Mouse (Mus musculus): ENCODE results near the gene Fxn. TPM values are rescaled to one million over a fixed set of nuclear protein-coding genes. Genes with fewer than 3 reads are reported as not detected.
A peak's percentile ranks its signal among the peaks of the same experiment; 100 is the strongest.

Gene Fxn
- polyA plus RNA-seq, 1 experiment from 2014 or later = 36.5 TPM

- peak overlapping the region; percentile 91 for H3K27ac ChIP-seq (ENCODE audit: low read length)
- H3K4me2 ChIP-seq (ENCODE audit: low read depth, low read length) = peak overlapping the region; percentile 85
- H3K4me3 ChIP-seq (ENCODE audit: low read depth, low read length) = peak overlapping the region; percentile 76
- H3K4me1 ChIP-seq (ENCODE audit: control insufficient read depth, low read depth, low read length) = peaks cover 39% of the 10 kb centered on the region
- no peaks in the 10 kb centered on the region for H3K36me3 ChIP-seq (ENCODE audit: control insufficient read depth, insufficient read depth)
- WGBS (ENCODE audit: insufficient replicate concordance) = 78% methylated on average over 15 of the region's 15 CpGs
- peak overlapping the region; percentile 74 for H3K9ac ChIP-seq (ENCODE audit: low read depth, low read length)
- H3K9me3 ChIP-seq (replicated peaks; ENCODE audit: control insufficient read depth, low read length) = no peaks in the 10 kb centered on the region
- ATAC-seq (ENCODE audit: low read depth) = no peak
- no peaks in the 10 kb centered on the region for H3K27me3 ChIP-seq (ENCODE audit: control insufficient read depth, insufficient read depth, low read depth, low read length)
These were observed 1.5 kb downstream of the Fxn start for GRCm38 (mm10) chr19:24278859-24279258.

- peak; percentile 37 for ATAC-seq (ENCODE audit: low read depth)
- H3K4me1 ChIP-seq (ENCODE audit: control insufficient read depth, low read depth, low read length) = peaks cover 34% of the 10 kb centered on the region
- no peaks in the 10 kb centered on the region for H3K9me3 ChIP-seq (replicated peaks; ENCODE audit: control insufficient read depth, low read length)
- H3K27ac ChIP-seq (ENCODE audit: low read length) = peak overlapping the region; percentile 70; the same call in 1 of the 2 replicates
- H3K36me3 ChIP-seq (ENCODE audit: control insufficient read depth, insufficient read depth) = no peaks in the 10 kb centered on the region; the same call in 1 of the 2 replicates
- H3K4me3 ChIP-seq (ENCODE audit: low read depth, low read length) = no peak overlapping the region
- WGBS (ENCODE audit: insufficient replicate concordance) = 19% methylated on average over 3 of the region's 3 CpGs
- H3K27me3 ChIP-seq (ENCODE audit: control insufficient read depth, insufficient read depth, low read depth, low read length) = no peaks in the 10 kb centered on the region
- peak overlapping the region; percentile 38 for H3K4me2 ChIP-seq (ENCODE audit: low read depth, low read length)
- H3K9ac ChIP-seq (ENCODE audit: low read depth, low read length) = peak overlapping the region; percentile 0; the same call in 1 of the 2 replicates
These were observed 6.1 kb downstream of the Fxn start for GRCm38 (mm10) chr19:24274281-24274680.

GRCm38 (mm10) chr19:24271746-24272426, 8.5 kb downstream of the Fxn start:
- Histone ChIP-seq H3K4me2 (ENCODE audit: low read depth, low read length) (peak overlapping the region; percentile 40), H3K36me3 (ENCODE audit: control insufficient read depth, insufficient read depth) (no peaks in the 10 kb centered on the region; the same call in 1 of the 2 replicates), H3K9me3 (replicated peaks; ENCODE audit: control insufficient read depth, low read length) (no peaks in the 10 kb centered on the region), H3K4me1 (ENCODE audit: control insufficient read depth, low read depth, low read length) (peaks cover 17% of the 10 kb centered on the region), H3K9ac (ENCODE audit: low read depth, low read length) (no peak overlapping the region), H3K27me3 (ENCODE audit: control insufficient read depth, insufficient read depth, low read depth, low read length) (no peaks in the 10 kb centered on the region), H3K4me3 (ENCODE audit: low read depth, low read length) (no peak overlapping the region), H3K27ac (ENCODE audit: low read length) (0 out of 2 replicates have a peak overlapping the region, but pooled peaks have one; percentile 48)
- 46% methylated on average over 16 of the region's 16 CpGs for WGBS (ENCODE audit: insufficient replicate concordance)
- peak; percentile 74 for ATAC-seq (ENCODE audit: low read depth)

GRCm38 (mm10) chr19:24271326-24271725, 9.1 kb downstream of the Fxn start:
- Histone ChIP-seq H3K4me3 (ENCODE audit: low read depth, low read length) (no peak overlapping the region), H3K4me2 (ENCODE audit: low read depth, low read length) (peak overlapping the region; percentile 40), H3K36me3 (ENCODE audit: control insufficient read depth, insufficient read depth) (no peaks in the 10 kb centered on the region; the same call in 1 of the 2 replicates), H3K9ac (ENCODE audit: low read depth, low read length) (no peak overlapping the region), H3K4me1 (ENCODE audit: control insufficient read depth, low read depth, low read length) (peaks cover 20% of the 10 kb centered on the region), H3K27me3 (ENCODE audit: control insufficient read depth, insufficient read depth, low read depth, low read length) (no peaks in the 10 kb centered on the region), H3K9me3 (replicated peaks; ENCODE audit: control insufficient read depth, low read length) (no peaks in the 10 kb centered on the region), H3K27ac (ENCODE audit: low read length) (no peak overlapping the region)
- peak; percentile 84 for ATAC-seq (ENCODE audit: low read depth)
- WGBS (ENCODE audit: insufficient replicate concordance) = 55% methylated on average over 7 of the region's 7 CpGs

GRCm38 (mm10) chr19:24268531-24268930, 11.9 kb downstream of the Fxn start:
- Histone ChIP-seq H3K4me2 (ENCODE audit: low read depth, low read length) (no peak overlapping the region), H3K9ac (ENCODE audit: low read depth, low read length) (no peak overlapping the region), H3K4me1 (ENCODE audit: control insufficient read depth, low read depth, low read length) (peaks cover 3% of the 10 kb centered on the region), H3K9me3 (replicated peaks; ENCODE audit: control insufficient read depth, low read length) (no peaks in the 10 kb centered on the region), H3K36me3 (ENCODE audit: control insufficient read depth, insufficient read depth) (peaks cover 7% of the 10 kb centered on the region; the same call in 1 of the 2 replicates), H3K27ac (ENCODE audit: low read length) (no peak overlapping the region), H3K27me3 (ENCODE audit: control insufficient read depth, insufficient read depth, low read depth, low read length) (no peaks in the 10 kb centered on the region), H3K4me3 (ENCODE audit: low read depth, low read length) (no peak overlapping the region)
- WGBS (ENCODE audit: insufficient replicate concordance) = 77% methylated on average over 4 of the region's 4 CpGs
- ATAC-seq (ENCODE audit: low read depth) = no peak

- Histone ChIP-seq H3K27me3 (ENCODE audit: control insufficient read depth, insufficient read depth, low read depth, low read length) (no peaks in the 10 kb centered on the region), H3K27ac (ENCODE audit: low read length) (peak overlapping the region; percentile 81), H3K9me3 (replicated peaks; ENCODE audit: control insufficient read depth, low read length) (no peaks in the 10 kb centered on the region), H3K4me1 (ENCODE audit: control insufficient read depth, low read depth, low read length) (peaks cover 3% of the 10 kb centered on the region), H3K4me3 (ENCODE audit: low read depth, low read length) (no peak overlapping the region), H3K9ac (ENCODE audit: low read depth, low read length) (no peak overlapping the region), H3K4me2 (ENCODE audit: low read depth, low read length) (no peak overlapping the region), H3K36me3 (ENCODE audit: control insufficient read depth, insufficient read depth) (peaks cover 7% of the 10 kb centered on the region; the same call in 1 of the 2 replicates)
- ATAC-seq (ENCODE audit: low read depth) = peak; percentile 76
- WGBS (ENCODE audit: insufficient replicate concordance) = 72% methylated on average over 7 of the region's 7 CpGs
These were observed 14.2 kb downstream of the Fxn start for GRCm38 (mm10) chr19:24266046-24266830.

GRCm38 (mm10) chr19:24264991-24265390, 15.4 kb downstream of the Fxn start:
- ATAC-seq (ENCODE audit: low read depth) = peak; percentile 68
- Histone ChIP-seq H3K9ac (ENCODE audit: low read depth, low read length) (no peak overlapping the region), H3K27ac (ENCODE audit: low read length) (no peak overlapping the region), H3K4me1 (ENCODE audit: control insufficient read depth, low read depth, low read length) (peaks cover 3% of the 10 kb centered on the region), H3K4me3 (ENCODE audit: low read depth, low read length) (no peak overlapping the region), H3K27me3 (ENCODE audit: control insufficient read depth, insufficient read depth, low read depth, low read length) (no peaks in the 10 kb centered on the region), H3K9me3 (replicated peaks; ENCODE audit: control insufficient read depth, low read length) (no peaks in the 10 kb centered on the region), H3K36me3 (ENCODE audit: control insufficient read depth, insufficient read depth) (peaks cover 7% of the 10 kb centered on the region; the same call in 1 of the 2 replicates), H3K4me2 (ENCODE audit: low read depth, low read length) (no peak overlapping the region)
- 38% methylated on average over 7 of the region's 7 CpGs for WGBS (ENCODE audit: insufficient replicate concordance)

- ATAC-seq (ENCODE audit: low read depth) = no peak
- Histone ChIP-seq H3K27ac (ENCODE audit: low read length) (no peak overlapping the region), H3K27me3 (ENCODE audit: control insufficient read depth, insufficient read depth, low read depth, low read length) (no peaks in the 10 kb centered on the region), H3K4me3 (ENCODE audit: low read depth, low read length) (no peak overlapping the region), H3K4me1 (ENCODE audit: control insufficient read depth, low read depth, low read length) (peaks cover 3% of the 10 kb centered on the region), H3K9me3 (replicated peaks; ENCODE audit: control insufficient read depth, low read length) (no peaks in the 10 kb centered on the region), H3K9ac (ENCODE audit: low read depth, low read length) (no peak overlapping the region), H3K4me2 (ENCODE audit: low read depth, low read length) (no peak overlapping the region), H3K36me3 (ENCODE audit: control insufficient read depth, insufficient read depth) (peaks cover 7% of the 10 kb centered on the region; the same call in 1 of the 2 replicates)
- 90% methylated on average over 14 of the region's 14 CpGs for WGBS (ENCODE audit: insufficient replicate concordance)
These were observed 17.7 kb downstream of the Fxn start for GRCm38 (mm10) chr19:24262736-24263135.

Measured in liver, embryonic 16.5 days (tissue).